Mouse (Mus musculus): ENCODE measurements around the gene Gtpbp6.

DNA sequence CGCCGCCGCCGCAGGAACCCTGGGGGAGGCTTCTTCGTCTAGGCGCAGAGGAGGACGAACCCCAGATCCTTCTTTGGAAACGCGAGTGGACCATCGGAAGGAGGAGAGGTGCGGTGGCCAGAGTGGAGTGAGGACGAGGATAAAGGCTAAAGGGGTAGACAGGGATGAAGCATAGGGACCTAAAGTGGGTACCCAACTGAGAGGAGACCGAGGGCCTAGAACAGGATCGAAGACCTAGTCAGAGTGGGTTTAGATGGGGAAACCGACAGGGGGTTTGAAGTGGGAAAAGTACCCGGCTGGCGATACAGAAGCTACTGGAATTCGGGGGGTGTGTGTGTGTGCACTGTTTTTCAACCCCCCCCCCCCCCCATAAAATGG is 28.1 kb upstream of the Gtpbp6 start:
- TF ChIP-seq CTCF (IDR thresholded peaks at IDR 0.05; ENCODE audit: borderline replicate concordance, extremely low read depth, insufficient read depth, insufficient read length) (no peak), POLR2A (IDR thresholded peaks at IDR 0.05; ENCODE audit: borderline replicate concordance, extremely low read depth, insufficient read depth, insufficient read length, poor library complexity, severe bottlenecking) (no peak)
